Mouse (Mus musculus) gonadal fat pad, adult 2 months (tissue): ENCODE results near the gene Arsg. TPM values are rescaled to one million over a fixed set of nuclear protein-coding genes. Genes with fewer than 3 reads are reported as not detected.
A peak's percentile ranks its signal among the peaks of the same experiment; 100 is the strongest.

Source experiments
- DNase-seq: peaks from one replicate; pipeline ENCODE4 v3.0.0-alpha.2; 2012; ENCODE audit warnings: low read depth
- polyA plus RNA-seq: library from polyadenylated mRNA; depleted of rRNA; stranded (reverse); fragments of >200 nt; gene quantifications from 2 replicates; pipeline ENCODE4 v1.2.3, GENCODE M21; 2012; rRNA removed

Gene Arsg
- 8.1 and 8.8 TPM in 2 replicates for polyA plus RNA-seq

DNA sequence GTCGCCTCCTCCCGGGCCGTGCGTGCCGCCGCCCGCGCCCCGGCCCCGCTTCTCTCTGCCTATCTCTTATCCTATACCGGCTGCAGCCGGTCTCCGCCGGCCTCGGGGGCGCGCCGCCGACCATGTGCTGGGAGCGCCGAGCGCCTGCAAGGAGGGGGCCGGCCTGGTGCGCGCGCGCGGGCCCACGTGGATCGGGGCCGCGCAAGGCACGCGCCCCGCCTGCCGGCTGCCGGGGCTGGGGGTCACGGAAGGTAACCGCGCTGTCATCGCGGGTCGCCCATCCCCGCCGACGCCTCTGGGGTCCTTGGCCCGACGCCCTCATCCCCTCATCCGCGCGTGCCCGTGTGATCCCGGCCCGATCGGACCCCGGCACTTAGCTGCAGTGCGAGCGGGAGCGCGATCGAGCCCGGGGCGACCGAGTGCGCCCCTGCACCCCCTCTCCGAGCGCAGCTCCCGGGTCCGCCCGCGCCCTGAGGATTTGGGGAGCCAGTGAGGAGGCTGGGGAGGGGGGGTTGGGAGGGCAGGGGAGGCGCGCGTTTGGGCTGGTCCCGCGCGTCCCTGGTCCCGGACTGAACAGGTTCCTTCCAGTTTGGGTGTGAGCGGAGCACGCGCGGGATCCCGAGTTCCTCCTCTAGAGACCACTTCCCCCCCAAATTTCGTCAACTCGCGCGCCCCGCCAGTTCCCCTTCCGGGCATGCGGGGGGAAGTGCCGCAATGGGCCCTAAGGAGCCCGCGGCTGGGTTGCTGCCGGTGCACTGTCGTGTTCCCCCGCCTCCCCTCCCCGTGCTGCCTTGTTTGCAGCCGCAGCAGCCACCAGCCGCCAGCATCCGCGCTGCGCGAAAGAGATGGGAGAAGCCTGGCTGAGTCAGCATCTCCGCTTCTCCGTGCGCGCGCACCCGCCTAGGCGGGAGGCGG lies at the start of gene Arsg, which contains the start of gene Slc16a6:
Gene Arsg, plus strand, starts transcription at position 204 of the 915 bp plus-strand sequence.
Gene Slc16a6, minus strand, starts transcription at position 428 of the 915 bp plus-strand sequence.
- no peak for DNase-seq

DNA sequence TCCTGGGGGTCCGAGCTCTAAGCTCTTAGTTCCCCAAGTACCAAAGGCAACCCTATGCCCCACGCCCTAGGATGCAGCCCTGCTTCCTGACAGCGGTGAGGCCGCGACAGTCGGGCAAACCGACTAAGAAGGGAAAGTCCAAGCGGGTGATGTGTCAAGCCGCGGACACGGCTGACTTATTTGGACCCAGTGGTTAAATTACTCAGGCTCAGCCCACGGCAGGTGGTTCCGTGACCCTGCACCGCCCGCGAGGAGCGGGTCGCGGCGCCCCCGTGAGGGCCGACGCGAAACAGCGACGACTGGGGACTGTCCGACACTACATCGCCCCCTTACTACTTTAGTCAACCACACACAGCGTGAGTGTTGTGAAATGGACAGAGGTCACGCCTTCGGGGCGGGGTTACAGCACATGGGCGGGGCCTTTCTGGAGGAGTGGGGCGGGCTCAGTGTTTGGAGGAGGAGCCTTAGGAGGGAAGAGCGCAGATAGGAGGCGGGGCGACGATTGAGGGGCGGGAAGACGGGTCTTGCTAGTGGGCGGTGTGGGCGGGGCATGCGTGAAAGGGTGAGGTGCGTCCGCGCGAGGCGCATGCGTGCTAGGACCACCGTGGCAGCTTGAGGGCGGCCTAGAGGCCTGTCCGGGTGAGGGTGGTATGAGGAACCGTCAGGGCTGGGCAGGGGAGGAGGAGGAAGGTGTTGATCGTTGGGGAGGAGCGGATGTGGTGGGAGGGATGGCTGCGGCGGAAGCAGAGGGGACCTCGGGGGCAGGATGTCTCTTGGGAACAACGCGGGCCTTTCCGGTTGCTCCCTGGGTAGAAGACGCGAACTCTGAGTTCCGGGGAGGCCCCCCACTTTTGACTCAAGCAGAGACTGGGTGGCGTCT lies 47.5 kb upstream of the Arsg start, which contains the start of gene Amz2:
Gene Amz2, plus strand, starts transcription at position 555 of the 880 bp plus-strand sequence.
- DNase-seq: peak; percentile 70

DNA sequence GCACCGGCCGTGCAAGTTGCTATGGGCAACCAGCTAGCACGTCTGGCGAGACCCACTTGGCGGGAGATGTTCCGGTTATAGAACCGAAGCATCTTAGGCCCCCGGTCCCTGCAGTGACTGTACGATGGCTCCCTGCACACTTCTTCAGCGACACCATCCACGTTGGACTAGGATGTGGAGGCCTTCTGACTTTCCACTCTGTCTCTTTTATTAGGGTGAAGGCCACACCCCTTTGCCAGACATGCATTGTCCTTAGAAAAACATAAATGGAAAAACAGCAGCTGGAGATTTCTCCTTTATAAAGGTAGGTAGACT lies 46.9 kb upstream of the Arsg start:
- DNase-seq: no peak

DNA sequence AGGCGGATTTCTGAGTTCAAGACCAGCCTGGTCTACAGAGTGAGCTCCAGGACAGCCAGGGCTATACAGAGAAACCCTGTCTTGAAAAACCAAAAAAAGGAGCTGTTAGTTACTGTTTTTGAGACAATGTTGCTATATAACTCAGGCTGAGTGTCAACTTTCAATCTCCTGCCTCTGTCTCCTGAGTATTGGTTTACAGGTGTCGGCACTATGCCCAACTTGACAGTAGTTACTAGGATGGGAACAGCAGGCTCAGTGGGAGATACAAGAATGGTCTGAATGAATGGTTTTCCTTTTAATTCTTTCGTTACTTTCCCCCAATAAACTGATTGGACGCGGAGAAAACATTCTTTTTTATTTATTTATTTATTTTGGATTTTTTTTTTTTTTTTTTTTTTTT lies 45.8 kb upstream of the Arsg start:
- DNase-seq: no peak

DNA sequence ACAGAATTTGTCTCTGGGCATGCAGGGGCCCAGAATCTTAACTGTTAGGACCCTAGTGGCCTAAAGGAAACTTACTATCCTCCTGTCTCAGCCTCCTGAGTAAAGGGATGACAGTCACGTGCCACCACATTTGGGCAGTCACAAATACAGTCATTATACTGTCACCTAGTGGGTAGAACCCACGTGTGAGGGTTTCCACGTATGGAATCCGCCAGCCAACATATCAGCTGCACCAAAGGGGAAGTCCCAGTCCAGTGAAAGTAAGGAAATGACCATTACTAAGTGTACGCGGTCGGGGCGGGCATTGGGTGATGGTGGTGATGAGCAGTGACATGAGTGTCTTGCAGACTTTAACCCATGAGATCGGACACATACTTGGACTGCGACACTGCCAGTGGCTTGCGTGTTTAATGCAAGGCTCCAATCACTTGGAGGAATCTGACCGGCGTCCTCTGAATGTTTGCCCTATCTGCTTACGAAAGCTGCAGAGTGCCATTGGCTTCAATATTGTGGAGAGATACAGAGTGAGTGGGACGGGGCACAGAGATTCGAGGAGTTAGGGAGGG lies 38.9 kb upstream of the Arsg start:
- DNase-seq: no peak

DNA sequence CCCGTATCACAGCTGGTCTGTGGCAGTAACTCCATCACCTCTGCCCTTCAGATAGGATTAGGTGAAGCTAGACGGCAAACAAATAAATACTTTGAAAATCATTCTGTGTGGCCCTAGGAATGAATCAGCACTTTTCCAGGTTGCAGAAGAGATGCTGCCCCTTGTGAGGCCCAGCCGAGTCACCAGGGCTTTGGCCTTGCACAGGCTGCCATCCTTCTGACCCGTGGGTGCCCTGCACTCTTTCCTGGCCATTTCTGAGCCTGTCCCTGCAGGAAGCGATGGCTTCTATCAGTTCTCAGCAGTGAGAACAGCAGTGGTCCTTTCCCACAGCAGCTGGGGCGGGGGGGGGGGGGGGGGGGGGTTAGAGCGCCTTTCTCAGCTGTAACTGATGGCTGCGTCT lies 36.3 kb upstream of the Arsg start:
- no peak for DNase-seq

DNA sequence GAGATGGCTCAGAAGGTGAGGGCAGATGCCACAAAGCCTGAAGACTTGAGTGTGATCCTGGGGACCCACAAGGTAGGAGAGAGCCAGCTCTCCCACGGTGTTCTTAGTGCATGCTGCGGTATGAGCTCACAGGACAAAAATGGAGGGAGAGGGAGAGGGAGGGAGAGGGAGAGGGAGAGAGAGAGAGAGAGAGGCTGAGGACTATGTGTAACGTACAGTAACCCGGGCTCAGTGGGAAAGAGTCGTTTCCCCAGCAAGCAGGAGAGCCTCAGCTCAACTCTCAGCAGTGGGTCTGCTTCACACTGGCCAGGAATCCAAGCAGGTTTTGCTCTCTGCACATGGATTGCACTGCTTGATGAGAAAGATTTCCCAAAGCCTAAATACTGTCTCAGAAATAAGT lies 34.0 kb upstream of the Arsg start:
- DNase-seq: no peak

DNA sequence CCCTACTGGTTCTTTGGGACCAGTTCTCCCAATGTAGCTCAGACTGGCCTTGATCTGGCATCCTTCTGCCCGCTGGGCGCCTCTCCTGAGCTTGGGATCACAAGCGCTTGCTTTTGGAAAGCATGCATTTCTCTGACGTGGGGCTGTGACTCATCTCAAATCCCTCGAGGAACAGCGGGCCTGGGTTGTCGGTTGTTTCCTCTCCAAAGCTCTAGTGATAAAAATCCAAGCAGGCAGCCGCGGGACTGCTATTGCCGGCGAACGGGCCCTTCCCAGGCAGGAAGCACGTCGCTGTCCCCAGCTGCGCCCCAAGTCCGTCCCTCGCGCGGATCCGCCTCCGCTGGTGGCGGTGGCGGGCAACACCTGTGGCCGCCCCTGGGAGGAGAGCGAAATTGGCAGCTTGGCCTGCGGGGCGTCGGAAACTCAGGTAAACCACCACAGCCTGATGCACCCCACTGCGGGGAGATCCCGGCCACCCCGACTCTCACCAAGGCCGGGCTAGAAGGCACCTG lies 33.3 kb upstream of the Arsg start:
- DNase-seq: no peak

DNA sequence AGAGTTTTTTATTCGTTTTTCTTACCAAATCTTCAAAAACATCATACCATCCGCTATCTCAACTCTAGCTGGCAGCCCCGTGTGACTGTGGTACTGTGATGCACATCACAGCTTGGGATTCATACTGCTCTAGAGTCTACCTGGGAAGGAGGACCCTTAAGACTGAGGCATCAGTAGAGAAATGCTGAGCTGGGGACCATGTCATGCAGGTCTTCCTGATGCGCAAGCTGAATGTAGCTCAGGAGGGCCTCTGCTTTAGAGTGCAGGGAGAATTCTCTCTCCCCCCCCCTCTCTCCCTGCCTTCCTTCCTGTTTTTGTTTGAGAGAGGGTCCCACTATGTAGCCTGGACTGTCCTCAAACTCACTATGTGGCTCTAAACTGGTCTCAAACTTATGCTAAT lies 32.5 kb upstream of the Arsg start:
- DNase-seq: no peak

DNA sequence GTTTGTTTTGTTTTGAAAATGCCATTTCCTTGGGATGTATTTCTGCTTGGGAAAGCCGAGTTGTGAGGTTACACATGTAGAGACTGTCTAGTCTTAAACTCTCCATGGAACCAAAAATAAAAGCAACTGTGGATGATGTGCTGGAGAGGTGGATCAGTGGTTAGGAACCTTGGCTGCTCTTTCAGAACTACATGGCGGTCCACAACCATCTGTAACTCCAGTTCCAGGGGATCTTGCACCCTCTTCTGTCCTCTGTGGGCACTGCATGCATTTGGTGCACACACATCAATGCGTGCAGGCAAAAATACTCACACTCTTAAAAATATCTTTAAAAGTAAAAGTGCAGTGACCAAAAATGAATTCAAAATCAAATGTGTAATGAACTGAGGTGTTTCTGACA lies 32.1 kb upstream of the Arsg start:
- DNase-seq: no peak

DNA sequence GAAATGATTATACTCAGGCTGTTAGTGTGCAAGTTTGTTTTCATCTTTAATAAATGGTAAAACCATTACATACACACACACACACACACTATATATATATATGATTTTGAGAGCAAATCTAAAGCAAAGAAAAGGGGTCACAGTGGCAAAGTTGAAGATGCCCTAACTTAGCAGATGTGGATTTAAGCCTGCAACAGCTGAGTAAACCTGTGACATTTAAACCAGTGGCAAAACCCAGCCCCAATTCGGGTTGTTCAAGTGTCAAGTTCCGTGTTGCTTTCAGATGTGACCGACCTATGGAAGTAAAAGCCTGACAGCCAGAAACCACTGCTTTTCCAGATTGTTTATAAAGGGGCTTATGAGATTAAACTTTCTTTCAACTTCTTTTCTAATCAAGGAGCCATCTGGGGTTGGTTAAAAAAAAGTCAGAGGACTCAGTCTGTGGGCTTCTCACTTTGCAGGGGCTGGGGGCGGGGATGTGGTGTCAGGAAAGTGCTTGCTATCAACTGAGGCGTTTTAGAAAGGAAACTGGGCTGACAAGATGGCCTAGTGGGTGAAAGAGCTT lies 30.9 kb upstream of the Arsg start:
- no peak for DNase-seq

DNA sequence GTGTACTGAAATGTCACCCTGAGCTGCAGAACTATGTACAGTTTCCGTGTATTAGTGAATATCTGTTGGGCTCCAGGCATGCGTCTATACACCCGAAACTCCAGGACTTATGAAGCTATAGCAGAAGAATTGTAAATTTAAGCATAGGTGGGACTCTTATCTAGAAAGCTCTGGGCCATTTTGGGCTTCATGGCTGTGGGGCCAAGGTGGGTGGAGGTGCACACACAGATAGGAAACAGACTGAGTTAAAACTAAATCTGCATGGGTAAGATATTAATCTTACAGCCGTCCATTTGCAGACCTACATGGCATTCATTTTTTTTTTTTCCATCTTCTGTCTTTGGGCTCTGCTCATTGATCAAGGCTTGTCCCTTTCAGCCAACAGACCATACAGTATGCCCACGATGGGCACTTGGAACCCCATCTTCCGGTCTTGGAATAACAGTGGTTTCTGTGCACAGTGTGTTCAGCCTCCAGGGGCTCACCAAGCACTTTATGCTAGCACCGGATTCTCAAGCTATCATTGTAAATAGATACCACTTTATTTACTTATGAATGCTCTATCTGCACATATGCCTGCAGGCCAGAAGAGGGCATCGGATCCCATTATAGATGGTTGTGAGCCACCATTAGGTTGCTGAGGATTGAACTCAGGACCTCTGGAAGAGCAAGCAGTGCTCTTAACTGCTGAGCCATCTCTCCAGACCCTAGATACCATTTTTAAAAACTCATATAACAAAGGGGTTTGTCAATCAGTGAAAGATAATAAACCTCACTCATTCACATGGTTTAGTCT lies 29.5 kb upstream of the Arsg start:
- DNase-seq: no peak

DNA sequence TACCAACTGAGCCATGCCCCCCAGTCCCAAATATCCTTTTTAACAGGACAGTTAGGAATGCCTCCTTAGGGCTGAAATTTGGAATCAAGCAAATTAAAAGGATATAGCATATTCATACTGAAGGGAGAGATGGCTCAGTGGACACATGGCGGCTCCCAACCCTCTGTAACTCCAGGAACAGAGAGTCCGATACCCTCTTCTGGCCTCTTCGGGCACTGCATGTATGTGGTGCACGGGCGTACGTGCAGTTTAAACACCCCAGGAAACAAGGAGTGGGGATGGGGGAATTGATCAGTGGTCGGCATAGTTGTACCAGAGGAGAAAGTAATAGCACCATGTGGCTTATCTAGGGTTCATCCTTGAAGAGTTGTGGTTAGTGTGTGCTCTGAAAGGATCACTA lies 28.6 kb upstream of the Arsg start:
- DNase-seq: no peak

DNA sequence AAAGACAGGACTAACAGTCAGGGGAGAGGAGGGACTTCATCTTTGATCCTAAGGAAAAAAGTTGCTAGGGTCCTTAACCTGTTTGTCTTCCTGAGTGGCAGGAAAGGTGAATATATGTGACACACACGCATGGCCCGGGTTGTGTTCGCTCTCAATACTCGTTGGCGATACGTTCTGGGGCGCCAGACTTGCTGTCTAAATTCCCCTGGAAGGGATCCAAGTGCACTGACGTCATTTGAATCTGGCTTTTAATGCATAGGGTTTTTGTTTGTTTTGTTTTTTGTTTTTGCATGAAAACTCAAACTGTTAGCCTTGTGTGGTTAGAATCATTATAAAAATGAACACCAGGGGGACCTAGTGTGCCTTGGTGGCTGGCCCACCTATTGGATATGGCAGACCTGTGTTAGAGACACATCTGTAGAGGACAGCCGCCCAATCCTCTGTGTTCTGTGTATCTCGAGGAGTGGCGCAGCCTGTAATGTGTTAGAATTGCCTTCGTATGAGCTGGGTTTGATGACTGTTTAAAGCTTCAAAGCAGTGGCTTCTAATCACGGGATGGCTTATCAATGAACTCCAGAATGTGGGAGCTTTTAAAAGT lies 27.6 kb upstream of the Arsg start:
- DNase-seq: no peak

DNA sequence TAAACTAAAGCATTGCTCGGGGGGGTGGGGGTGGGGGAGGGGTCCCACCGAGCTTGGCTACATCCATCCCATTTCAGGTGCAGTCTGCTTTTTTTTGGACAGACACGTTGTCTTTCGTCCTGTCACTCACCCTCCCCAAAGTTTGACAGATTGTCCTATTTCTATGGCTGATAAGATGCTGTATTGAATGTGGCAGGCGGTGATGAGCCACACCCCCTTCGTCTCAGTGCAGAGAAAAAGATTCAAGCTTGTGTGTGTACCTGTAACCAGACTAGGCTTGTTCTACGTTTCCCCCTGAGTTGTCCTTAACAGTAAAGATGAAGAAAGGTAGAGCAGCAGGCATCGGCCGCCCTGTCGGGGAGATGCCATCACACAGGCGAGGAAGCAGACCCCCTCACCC lies 22.0 kb upstream of the Arsg start:
- DNase-seq: no peak

DNA sequence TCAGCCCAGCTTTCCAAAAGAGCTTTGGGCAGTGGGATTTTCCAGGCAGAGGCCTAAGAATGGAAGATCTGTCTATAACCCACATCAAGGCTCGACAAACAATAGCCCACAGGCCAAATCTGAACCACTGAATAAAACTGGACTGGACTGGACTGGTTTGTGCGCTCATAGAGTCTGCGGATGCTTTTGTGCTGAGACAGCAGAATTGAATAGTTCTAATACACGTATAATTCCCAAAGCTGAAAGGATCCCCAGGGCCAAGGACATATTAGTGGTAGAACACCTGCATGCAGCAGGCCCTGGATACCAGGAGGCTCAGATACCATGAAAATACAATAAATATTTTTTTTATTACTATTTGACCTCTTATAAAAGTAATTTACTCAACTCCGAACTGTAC lies 16.9 kb upstream of the Arsg start:
- no peak for DNase-seq

DNA sequence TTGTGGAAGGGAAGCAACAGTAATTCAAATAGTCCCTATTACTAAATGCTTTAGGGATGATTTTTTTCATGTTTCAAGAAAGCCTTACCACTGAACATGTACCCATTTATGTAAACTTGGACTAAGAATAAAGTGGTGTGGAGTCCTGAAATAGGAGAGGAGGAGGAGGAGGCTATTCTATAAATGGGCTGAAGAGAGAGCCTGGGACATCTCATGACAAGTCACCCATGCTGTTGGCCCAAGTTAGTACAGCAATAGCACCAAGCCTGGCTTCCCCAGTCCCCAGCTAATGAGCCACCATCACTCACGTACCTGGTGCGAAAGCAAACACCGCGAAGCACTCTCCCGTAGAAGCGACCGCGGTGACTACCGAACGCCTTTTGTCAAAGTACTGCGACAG lies 15.0 kb upstream of the Arsg start:
- no peak for DNase-seq

DNA sequence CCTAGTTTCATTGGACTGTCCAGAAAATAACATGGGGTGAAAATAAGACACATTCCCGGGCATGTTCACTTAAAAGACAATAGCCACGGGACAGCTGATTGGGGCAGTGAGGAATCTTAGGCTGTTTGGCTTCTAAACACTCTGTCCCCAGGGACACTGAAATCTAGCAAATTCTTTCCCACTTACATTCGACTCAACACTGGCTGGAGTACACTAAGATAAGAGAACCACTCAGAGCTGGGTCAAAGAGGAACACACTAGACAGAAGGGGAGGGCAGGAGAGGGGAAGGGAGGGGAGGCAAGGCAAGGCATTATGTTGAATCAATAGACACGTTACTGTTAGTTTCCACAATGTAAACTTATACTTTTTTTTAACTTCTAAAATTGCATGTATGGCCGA lies 12.6 kb upstream of the Arsg start:
- DNase-seq: no peak

DNA sequence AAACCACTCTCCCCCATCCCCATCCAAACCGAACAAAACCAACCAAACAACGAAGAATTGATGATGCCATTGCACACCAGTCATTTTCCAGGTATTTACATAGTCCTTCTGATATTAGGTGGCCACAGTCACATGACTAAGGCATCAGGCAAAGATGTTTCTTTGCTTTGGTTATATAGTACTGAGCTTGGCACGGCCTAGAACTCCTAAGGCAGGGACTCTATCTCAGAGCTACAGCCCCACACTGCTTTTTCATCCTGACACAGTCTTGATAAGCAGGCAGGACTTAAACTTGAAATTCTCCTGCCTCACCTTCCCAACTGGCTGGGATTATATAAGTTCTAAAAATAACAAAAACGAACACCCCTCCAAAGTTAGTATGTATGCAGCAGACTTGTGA lies 8.1 kb upstream of the Arsg start:
- no peak for DNase-seq

DNA sequence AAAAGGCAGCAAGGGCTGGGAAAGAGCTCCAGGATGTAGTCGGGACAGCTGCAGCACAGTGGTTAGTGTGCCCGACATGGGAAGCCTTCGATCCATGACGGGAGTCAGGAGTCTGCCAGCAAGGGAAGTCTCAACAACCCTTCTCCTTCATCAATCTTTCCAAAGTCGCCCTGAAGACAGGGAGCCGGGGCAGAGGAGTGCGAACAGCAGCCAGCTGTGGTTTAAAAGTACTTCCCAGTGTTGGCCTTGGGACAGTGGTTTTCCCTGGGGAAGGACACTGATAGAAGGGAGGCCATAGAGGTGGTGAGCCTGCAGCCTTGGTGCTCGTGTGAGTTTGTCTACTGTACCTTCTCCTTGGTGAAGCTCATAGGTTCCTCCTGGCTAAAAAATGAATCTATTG lies 6.2 kb upstream of the Arsg start:
- no peak for DNase-seq

DNA sequence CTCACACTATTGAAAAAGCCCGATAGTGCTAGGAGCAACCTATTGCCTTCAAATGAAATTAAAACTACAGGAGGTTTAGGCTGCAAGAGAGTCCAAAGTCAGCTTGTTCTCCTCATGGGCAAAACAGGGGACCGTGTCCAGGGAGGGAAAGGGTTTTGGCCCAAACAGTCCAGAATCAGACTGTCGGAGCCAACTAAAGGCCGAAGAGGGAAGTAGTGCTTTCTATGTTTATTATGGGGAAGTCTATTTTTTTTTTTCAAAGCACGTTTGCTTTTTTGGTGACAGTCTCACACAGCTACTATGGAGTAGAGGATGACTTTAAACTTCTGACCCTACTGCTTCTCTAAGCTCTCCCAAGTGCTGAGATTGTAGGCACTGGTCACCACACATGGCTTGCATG lies 5.0 kb upstream of the Arsg start:
- no peak for DNase-seq
